Comparison of ENCODE assay signal across 9 mouse cellular contexts in the genomic region with DNA sequence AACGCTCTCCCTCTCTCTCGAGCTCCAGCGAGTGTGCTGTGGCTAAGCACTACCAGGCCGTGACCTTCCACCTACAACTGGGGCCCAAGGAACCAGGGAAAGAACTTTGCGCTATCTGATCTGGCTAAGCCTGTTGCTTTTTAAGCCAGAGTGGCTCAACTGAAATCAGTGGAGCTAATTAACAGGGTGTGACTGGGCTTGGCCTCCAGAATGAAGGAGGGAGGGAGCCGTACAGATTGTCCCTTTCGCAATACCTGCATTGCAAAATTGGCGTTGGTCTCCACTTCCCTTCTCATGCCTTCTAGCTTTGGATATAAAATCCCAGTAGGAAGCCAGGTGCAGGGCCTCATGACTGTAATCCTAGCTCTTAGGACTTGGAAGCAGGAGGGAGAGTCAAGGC. TPM values are rescaled to one million over a fixed set of nuclear protein-coding genes. Genes with fewer than 3 reads are reported as not detected.
DNase-seq lines count a peak whose midpoint lies in the region; ATAC-seq lines count a peak whose summit lies in the region.
"Had no signal": no experiment of that assay in that cellular context is flagged by ENCODE, and none has a peak within 500 bp of the region (broad histone marks: within the 10 kb centered on the region; RNA-seq: fewer than 3 reads in every experiment).

No protein-coding gene starts in this region.

- no peaks in the 10 kb centered on the region for H3K27me3 ChIP-seq in liver, embryonic 16.5 days (ENCODE audit: control insufficient read depth, insufficient read depth, low read depth, low read length)
- H3K27me3 ChIP-seq in liver, embryonic 11.5 days (replicated peaks; ENCODE audit: control insufficient read depth, insufficient read depth, low read length), result no peaks in the 10 kb centered on the region
- H3K27me3 ChIP-seq: liver, embryonic 15.5 days had no signal

- no peaks in the 10 kb centered on the region for H3K36me3 ChIP-seq in liver, embryonic 16.5 days (ENCODE audit: control insufficient read depth, insufficient read depth)
- no peaks in the 10 kb centered on the region for H3K36me3 ChIP-seq in liver, embryonic 11.5 days (ENCODE audit: control insufficient read depth, insufficient read depth, low read length)
- H3K36me3 ChIP-seq: liver, embryonic 15.5 days had no signal

- ATAC-seq in liver, embryonic 16.5 days (ENCODE audit: low read depth), result peak; percentile 47; the same call in 1 of the 2 replicates
- ATAC-seq in liver, embryonic 11.5 days (replicated peaks; ENCODE audit: low FRiP score), result no peak
- ATAC-seq in megakaryocyte-erythroid progenitor cell, adult 5-6 weeks (replicated peaks; ENCODE audit: low FRiP score, low TSS enrichment, poor library complexity, severe bottlenecking), result no peak

- H3K9ac ChIP-seq in liver, embryonic 16.5 days (ENCODE audit: low read depth, low read length), result no peak overlapping the region
- no peak overlapping the region for H3K9ac ChIP-seq in liver, embryonic 11.5 days (ENCODE audit: low read depth, low read length)
- H3K9ac ChIP-seq: liver, embryonic 15.5 days had no signal

- H3K27ac ChIP-seq in liver, embryonic 16.5 days (ENCODE audit: low read length), result no peak overlapping the region
- H3K27ac ChIP-seq in liver, embryonic 11.5 days (ENCODE audit: low read depth, low read length), result no peak overlapping the region
- H3K27ac ChIP-seq: liver, embryonic 15.5 days had no signal

- H3K4me3 ChIP-seq in liver, embryonic 16.5 days (ENCODE audit: low read depth, low read length), result no peak overlapping the region
- H3K4me3 ChIP-seq in liver, embryonic 11.5 days (ENCODE audit: low read depth, low read length), result no peak overlapping the region
- H3K4me3 ChIP-seq: liver, embryonic 15.5 days had no signal

- no peaks in the 10 kb centered on the region for H3K9me3 ChIP-seq in liver, embryonic 16.5 days (replicated peaks; ENCODE audit: control insufficient read depth, low read length)
- H3K9me3 ChIP-seq in liver, embryonic 11.5 days (ENCODE audit: control insufficient read depth, low read length), result no peaks in the 10 kb centered on the region
- H3K9me3 ChIP-seq: liver, embryonic 15.5 days had no signal

- 60% methylated on average over 8 of the region's 8 CpGs for WGBS in liver, embryonic 16.5 days (ENCODE audit: insufficient replicate concordance)
- 69% methylated on average over 8 of the region's 8 CpGs for WGBS in liver, embryonic 11.5 days

- H3K4me2 ChIP-seq in liver, embryonic 16.5 days (ENCODE audit: low read depth, low read length), result no peak overlapping the region
- no peak overlapping the region for H3K4me2 ChIP-seq in liver, embryonic 11.5 days
- H3K4me2 ChIP-seq: liver, embryonic 15.5 days had no signal

- no peaks in the 10 kb centered on the region for H3K4me1 ChIP-seq in liver, embryonic 16.5 days (ENCODE audit: control insufficient read depth, low read depth, low read length)
- H3K4me1 ChIP-seq in liver, embryonic 11.5 days (replicated peaks; ENCODE audit: control insufficient read depth, insufficient read depth, low read length), result no peaks in the 10 kb centered on the region

- no peak for DNase-seq in liver, embryonic 11.5 days (ENCODE audit: low spot score)
- peak; percentile 37 for DNase-seq in heart, postnatal 4 days
- peak; percentile 78 for DNase-seq in lung, postnatal 10 days
- DNase-seq in yolk sac, embryonic 10.5 days (ENCODE audit: low spot score), result peak; percentile 8
- DNase-seq in thymus, postnatal 25 days, result no peak
- DNase-seq in right cerebral cortex, adult 2 months (ENCODE audit: low spot score in 2 of 2), result no peak

RNA-seq across cellular contexts. Expression of gene Pank3, which starts 18.7 kb away (rescaled TPM):
- 4.5 and 5.1 TPM in 2 replicates for polyA plus RNA-seq in liver, embryonic 16.5 days (2015; fragmentation: Nextera tagmentation; extraction: Ambion mirVana)
- polyA plus RNA-seq in liver, embryonic 11.5 days (2014; fragmentation: Nextera tagmentation; extraction: Ambion mirVana), result 11.0 and 11.7 TPM in 2 replicates
- 10 to 100 TPM; 31.6 to 32.5 TPM for total RNA-seq in heart, postnatal 4 days (2021)
- 14.3 and 15.7 TPM in 2 replicates for total RNA-seq in megakaryocyte-erythroid progenitor cell, adult 5-6 weeks (2014; fragmentation: Nextera tagmentation)
- 26.4 and 40.9 TPM in 2 replicates for total RNA-seq in megakaryocyte-erythroid progenitor cell, adult 5-6 weeks (2017)

RNA-seq across cellular contexts. Expression of gene Fbll1, which starts 48.1 kb away (rescaled TPM):
- polyA plus RNA-seq in liver, embryonic 16.5 days (2015; fragmentation: Nextera tagmentation; extraction: Ambion mirVana), result not detected in 2 replicates
- polyA plus RNA-seq in liver, embryonic 11.5 days (2014; fragmentation: Nextera tagmentation; extraction: Ambion mirVana), result not detected in 2 replicates
- total RNA-seq in heart, postnatal 4 days (2021), result not detected
- total RNA-seq in megakaryocyte-erythroid progenitor cell, adult 5-6 weeks (2014; fragmentation: Nextera tagmentation), result not detected in 2 replicates
- total RNA-seq in megakaryocyte-erythroid progenitor cell, adult 5-6 weeks (2017), result not detected in 2 replicates
- polyA plus RNA-seq: liver, embryonic 15.5 days had no signal

Comparison
In these comparisons a context has a peak if more than half of its experiments do, and no peak if none do; other contexts are left out.
1. DNase-seq: peak in heart, postnatal 4 days (single experiment), lung, postnatal 10 days (single experiment) and yolk sac, embryonic 10.5 days (single experiment); none in liver, embryonic 11.5 days (single experiment), thymus, postnatal 25 days (single experiment) and right cerebral cortex, adult 2 months (0 of 2).